Mouse (Mus musculus): Measurements from ENCODE around the gene Akip1. TPM values are rescaled to one million over a fixed set of nuclear protein-coding genes. Genes with fewer than 3 reads are reported as not detected.

Akip1 gene
- 10.1 and 11.2 TPM in 2 replicates for polyA plus RNA-seq (2012; rRNA removed)

GRCm38 (mm10) chr7:109703190-109704015 lies at the start of gene Akip1, which contains the start of gene St5:
Gene Akip1 (plus strand): TSS chr7:109703690.
Gene St5 (minus strand): TSS chr7:109703605.

GRCm38 (mm10) chr7:109723697-109724096 lies 20.2 kb downstream of the Akip1 start, which contains the start of gene BC051019:
Gene BC051019 (minus strand): TSS chr7:109723850.

GRCm38 (mm10) chr7:109731626-109732025 lies 28.1 kb downstream of the Akip1 start, which contains the start of gene Ascl3:
Gene Ascl3 (minus strand): TSS chr7:109731726.

DNA sequence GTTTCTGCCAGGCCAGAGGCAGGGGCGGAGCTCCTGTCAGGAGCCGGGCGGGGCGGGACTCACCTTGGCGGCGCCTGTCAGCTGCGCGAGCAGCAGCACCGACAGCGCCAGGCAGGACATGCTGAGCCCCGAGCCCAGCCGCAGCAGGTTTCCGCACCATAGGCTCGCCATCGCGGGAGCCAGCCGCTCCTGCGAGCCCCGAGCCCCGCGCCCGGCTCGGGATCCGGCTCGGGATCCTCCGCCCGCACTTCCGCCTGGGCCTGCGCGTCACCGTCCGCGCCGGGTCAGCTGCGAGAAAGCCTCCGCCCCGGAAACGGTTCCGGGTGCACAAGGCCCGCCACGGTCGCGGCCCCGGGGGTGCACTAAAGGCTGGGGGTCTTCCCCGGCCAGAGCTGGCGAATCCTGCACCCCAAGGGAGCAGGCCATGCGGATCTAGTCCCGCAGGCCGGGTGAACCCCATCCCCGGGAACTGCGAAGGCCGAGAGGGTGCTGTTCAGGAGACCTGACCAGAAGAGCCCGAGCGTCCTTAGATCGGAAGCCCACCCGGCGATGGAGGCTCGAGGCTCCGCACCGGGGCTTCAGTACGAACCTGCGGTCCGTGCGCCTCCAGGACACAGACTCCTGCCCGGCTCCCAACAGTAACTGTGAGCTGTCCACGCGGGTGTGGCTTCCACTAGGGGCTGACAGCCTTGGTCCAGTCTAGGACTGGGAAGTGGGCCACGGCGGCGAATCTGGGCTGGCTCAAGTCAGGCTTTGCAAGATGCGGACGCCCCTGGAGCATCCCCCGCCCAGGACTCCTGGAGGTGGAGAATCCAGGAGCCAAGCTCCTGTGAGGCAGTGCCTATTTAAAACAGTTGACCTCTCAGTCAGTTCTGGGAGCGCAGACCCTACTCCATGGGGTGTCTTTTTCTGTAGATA lies 48.8 kb downstream of the Akip1 start, which contains the start of gene Tmem9b:
Tmem9b (minus strand) TSS at position 868 of the 918 bp plus-strand sequence.

Other genes starting within 250 kb of the Akip1 start
- 0.02 TPM in 2 replicates for gene Trim66, start 195.6 kb upstream of the Akip1 start, polyA plus RNA-seq (2012; rRNA removed)
- gene Rpl27a, start 184.5 kb upstream of the Akip1 start, polyA plus RNA-seq (2012; rRNA removed): 374 and 410 TPM in 2 replicates
- 38.0 and 38.9 TPM in 2 replicates for gene St5, start 85 bp upstream of the Akip1 start, polyA plus RNA-seq (2012; rRNA removed)
- 0.02 TPM in 1 of 2 replicates, not detected in the other for gene BC051019, start 20.2 kb downstream of the Akip1 start, polyA plus RNA-seq (2012; rRNA removed)
- gene Ascl3, start 28.0 kb downstream of the Akip1 start, polyA plus RNA-seq (2012; rRNA removed): 0.07 TPM in 1 of 2 replicates, not detected in the other
- gene Tmem9b, start 49.2 kb downstream of the Akip1 start, polyA plus RNA-seq (2012; rRNA removed): 17.9 and 18.6 TPM in 2 replicates
- gene Nrip3, start 78.3 kb downstream of the Akip1 start, polyA plus RNA-seq (2012; rRNA removed): 0.14 and 0.24 TPM in 2 replicates
- gene Scube2, start 162.0 kb downstream of the Akip1 start, polyA plus RNA-seq (2012; rRNA removed): 0.02 and 0.04 TPM in 2 replicates

Data from liver, embryonic 18 days (tissue).